Mouse (Mus musculus) spleen, adult 2 months (tissue): Measurements from ENCODE around the gene Gm7030.
"Not testable (repeated sequence)": the region's sequence is repeated elsewhere in the genome, so short reads cannot be mapped to it uniquely, and the experiment has no call there.

Experiments
- CTCF ChIP-seq: fragments of 200-500 bp; IDR thresholded peaks from 2 replicates; pipeline ENCODE4 v1.5.1; 2011; ENCODE audit warnings: mild to moderate bottlenecking, inconsistent platforms; ENCODE audit not compliant: insufficient read depth, insufficient read length, insufficient replicate concordance; ENCODE audit errors: extremely low read depth
- POLR2A ChIP-seq: fragments of 200-500 bp; IDR thresholded peaks from 2 replicates; pipeline ENCODE4 v1.6.1; 2011; ENCODE audit warnings: low read depth, low read length, inconsistent platforms

GRCm38 (mm10) chr17:36092520-36092919 is 36.7 kb downstream of the Gm7030 start:
- not testable (repeated sequence) for TF ChIP-seq CTCF, POLR2A
